Mouse (Mus musculus): ENCODE results near the gene Adk.

GRCm38 (mm10) chr14:21281506-21281905 is 229.1 kb downstream of the Adk start:
- TF ChIP-seq POLR2A (IDR thresholded peaks at IDR 0.05; ENCODE audit: borderline replicate concordance, extremely low read depth, low read depth, low read length), result no peak
- TF ChIP-seq CTCF (IDR thresholded peaks at IDR 0.05; ENCODE audit: insufficient read depth, low read length), result no peak

Data from lung, adult 2 months (tissue).